Mouse (Mus musculus) forebrain, embryonic 16.5 days (tissue): ENCODE measurements around the gene Cfp. TPM values are rescaled to one million over a fixed set of nuclear protein-coding genes. Genes with fewer than 3 reads are reported as not detected.

ENCODE experiments used
- ATAC-seq: fragments of 200-750 bp; cut with Nextera tagmentation; 2 replicates; pipeline ENCODE4 v1.8.0; 2017; ENCODE audit warnings: mild to moderate bottlenecking, moderate library complexity
- H3K27ac ChIP-seq: fragments of 300-500 bp; sonication (generic); 2 replicates; pipeline ENCODE4 v1.5.1; 2014; ENCODE audit warnings: low read length, control low read depth
- H3K27me3 ChIP-seq: fragments of 300-500 bp; sonication (generic); replicated peaks from 2 replicates; pipeline ENCODE4 v1.6.1; 2014; ENCODE audit warnings: low read length; ENCODE audit not compliant: control insufficient read depth, insufficient read depth
- H3K36me3 ChIP-seq: fragments of 300-500 bp; sonication (generic); 2 replicates; pipeline ENCODE4 v1.6.1; 2014; ENCODE audit not compliant: control insufficient read depth, insufficient read depth
- H3K4me1 ChIP-seq: fragments of 300-500 bp; sonication (generic); replicated peaks from 2 replicates; pipeline ENCODE4 v1.6.1; 2014; ENCODE audit warnings: low read length; ENCODE audit not compliant: control insufficient read depth, insufficient read depth
- H3K4me2 ChIP-seq: fragments of 300-500 bp; sonication (generic); 2 replicates; pipeline ENCODE4 v1.6.1; 2014; ENCODE audit warnings: mild to moderate bottlenecking, low read length, control low read depth
- H3K4me3 ChIP-seq: fragments of 300-500 bp; sonication (generic); replicated peaks from 2 replicates; pipeline ENCODE4 v1.5.1; 2014; ENCODE audit warnings: mild to moderate bottlenecking, low read length, control low read depth
- H3K9ac ChIP-seq: fragments of 300-500 bp; sonication (generic); replicated peaks from 2 replicates; pipeline ENCODE4 v1.6.1; 2014; ENCODE audit warnings: low read depth, low read length, control low read depth
- H3K9me3 ChIP-seq: fragments of 300-500 bp; sonication (generic); 2 replicates; pipeline ENCODE4 v1.6.1; 2016; ENCODE audit warnings: low read length; ENCODE audit not compliant: control insufficient read depth
- WGBS: fragments of 180-500 bp; shearing (Covaris S2); extraction: QIAGEN DNeasy Blood & Tissue Kit; methylation state at CpG from one replicate; pipeline ENCODE4 v1.1.7; 2014; 5-methylcytosine and 5-hydroxymethylcytosine counted together
- polyA plus RNA-seq: library from polyadenylated mRNA; unstranded; fragments of >200 nt; fragmentation: Nextera tagmentation; extraction: Ambion mirVana; gene quantifications from 2 replicates; pipeline ENCODE4 v1.2.1, GENCODE M21; 2015

Gene Cfp
- 4.4 and 6.4 TPM in 2 replicates for polyA plus RNA-seq

DNA sequence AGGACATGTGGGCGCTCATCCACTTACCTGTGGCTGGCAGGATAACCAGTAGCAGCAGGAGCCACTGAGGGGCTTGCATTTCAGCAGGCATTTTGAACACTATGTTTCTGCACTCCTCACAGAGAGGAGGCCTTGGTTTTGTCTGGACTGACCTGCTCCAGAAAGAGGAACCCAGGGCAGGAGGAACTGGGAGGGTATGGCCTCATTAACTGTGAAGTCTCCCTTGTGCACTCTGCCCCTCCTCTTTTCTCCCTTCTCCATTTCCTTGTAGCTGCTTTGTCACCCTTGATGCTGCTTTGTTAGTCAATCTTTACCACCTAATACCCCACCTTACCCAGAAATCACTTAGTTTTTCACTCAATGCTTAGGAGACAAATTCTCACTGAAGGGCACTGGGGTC, at the start of gene Cfp:
Cfp (minus strand) TSS at position 192 of the 400 bp plus-strand sequence.
- WGBS: 91% methylated on average over 1 of the region's 1 CpGs
- no peak for ATAC-seq
- H3K4me2 ChIP-seq: no peak within 1 kb of the TSS
- no peak within 1 kb of the TSS for H3K27ac ChIP-seq
- no peaks in the 10 kb centered on the region for H3K4me1 ChIP-seq
- 0 out of 2 replicates have a peak, but pooled peaks cover 9% of the 10 kb centered on the region for H3K36me3 ChIP-seq
- no peak within 1 kb of the TSS for H3K9ac ChIP-seq
- H3K27me3 ChIP-seq: no peaks in the 10 kb centered on the region
- no peaks in the 10 kb centered on the region for H3K9me3 ChIP-seq
- H3K4me3 ChIP-seq: no peak within 1 kb of the TSS

- Histone ChIP-seq H3K36me3 (no peaks in the 10 kb centered on the region), H3K4me3 (no peak overlapping the region), H3K27me3 (no peaks in the 10 kb centered on the region), H3K4me1 (no peaks in the 10 kb centered on the region), H3K4me2 (no peak overlapping the region), H3K27ac (no peak overlapping the region), H3K9ac (no peak overlapping the region), H3K9me3 (no peaks in the 10 kb centered on the region)
- WGBS: 57% methylated on average over 1 of the region's 1 CpGs
- no peak for ATAC-seq
Observed at GRCm38 (mm10) chrX:20980901-20981300, 49.5 kb upstream of the Cfp start.

GRCm38 (mm10) chrX:20961477-20962378, 30.4 kb upstream of the Cfp start, which contains the start of gene Uxt:
TSS of gene Uxt (minus strand) at chrX:20962017.
- Histone ChIP-seq H3K36me3 (no peaks in the 10 kb centered on the region), H3K4me1 (0 out of 2 replicates have a peak, but pooled peaks cover 3% of the 10 kb centered on the region), H3K4me2 (peak within 1 kb of the TSS; percentile 47), H3K27ac (peak within 1 kb of the TSS; percentile 69), H3K9ac (peak within 1 kb of the TSS; percentile 55), H3K27me3 (no peaks in the 10 kb centered on the region), H3K4me3 (peak within 1 kb of the TSS; percentile 56), H3K9me3 (no peaks in the 10 kb centered on the region)
- 25% methylated on average over 57 of the region's 57 CpGs for WGBS
- ATAC-seq: peak; percentile 98

GRCm38 (mm10) chrX:20950191-20950880, 19.0 kb upstream of the Cfp start, which contains the start of gene Elk1:
TSS of gene Elk1 (minus strand) at chrX:20950608.
- peak within 1 kb of the TSS; percentile 74 for H3K9ac ChIP-seq
- peak within 1 kb of the TSS; percentile 61 for H3K4me3 ChIP-seq
- no peaks in the 10 kb centered on the region for H3K36me3 ChIP-seq
- H3K9me3 ChIP-seq: no peaks in the 10 kb centered on the region
- WGBS: 13% methylated on average over 12 of the region's 30 CpGs
- H3K27ac ChIP-seq: peak within 1 kb of the TSS; percentile 65
- ATAC-seq: peak; percentile 97
- H3K27me3 ChIP-seq: no peaks in the 10 kb centered on the region
- peak within 1 kb of the TSS; percentile 58 for H3K4me2 ChIP-seq
- peaks cover 5% of the 10 kb centered on the region for H3K4me1 ChIP-seq

DNA sequence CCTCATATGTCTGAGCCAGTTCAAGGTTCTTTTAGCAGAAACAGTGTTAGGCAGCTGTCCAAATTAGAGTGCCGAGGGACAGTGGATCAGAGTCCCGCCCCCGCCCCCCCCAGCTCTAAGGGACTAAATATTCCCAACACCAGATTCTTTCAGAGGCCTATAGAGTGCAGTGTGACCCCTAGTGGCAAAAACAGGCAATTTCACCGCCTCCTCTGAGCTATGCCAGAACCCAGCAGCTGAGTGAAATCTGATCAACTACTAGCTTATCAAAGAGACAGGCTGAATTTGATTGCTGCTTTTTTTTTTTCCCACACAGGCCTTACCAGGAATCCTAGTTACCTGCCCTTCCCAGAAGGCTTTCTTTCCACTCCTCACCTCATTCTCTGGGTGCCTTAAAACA, 14.7 kb upstream of the Cfp start:
- H3K27ac ChIP-seq: no peak overlapping the region
- peaks cover 5% of the 10 kb centered on the region for H3K4me1 ChIP-seq
- H3K9me3 ChIP-seq: no peaks in the 10 kb centered on the region
- WGBS: 14% methylated on average over 4 of the region's 4 CpGs
- no peak overlapping the region for H3K4me2 ChIP-seq
- H3K4me3 ChIP-seq: no peak overlapping the region
- H3K36me3 ChIP-seq: no peaks in the 10 kb centered on the region
- H3K27me3 ChIP-seq: no peaks in the 10 kb centered on the region
- no peak overlapping the region for H3K9ac ChIP-seq
- no peak for ATAC-seq

DNA sequence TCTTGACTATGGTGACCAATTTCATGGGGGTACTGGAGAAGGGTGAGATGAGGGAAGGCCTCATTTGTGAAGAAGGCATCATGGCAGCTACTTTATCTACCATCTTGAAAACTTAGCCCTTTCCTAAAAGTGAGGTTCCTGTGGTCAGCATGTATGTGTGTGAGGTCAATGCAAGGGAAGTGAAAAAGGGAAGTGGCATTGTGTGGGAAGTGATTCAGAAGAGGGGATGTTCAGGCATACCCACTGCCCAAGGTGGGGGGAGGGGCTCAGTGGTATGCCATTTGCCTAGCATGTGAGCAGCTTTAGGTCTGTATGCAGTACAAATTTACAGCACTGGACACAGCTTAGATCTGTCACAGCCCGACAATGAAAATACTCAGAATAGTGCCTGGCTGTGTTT, 608 bp upstream of the Cfp start:
- H3K4me2 ChIP-seq: no peak overlapping the region
- no peaks in the 10 kb centered on the region for H3K4me1 ChIP-seq
- H3K4me3 ChIP-seq: no peak overlapping the region
- no peaks in the 10 kb centered on the region for H3K9me3 ChIP-seq
- no peak for ATAC-seq
- WGBS: 83% methylated on average over 1 of the region's 1 CpGs
- no peaks in the 10 kb centered on the region for H3K27me3 ChIP-seq
- H3K9ac ChIP-seq: no peak overlapping the region
- H3K36me3 ChIP-seq: 0 out of 2 replicates have a peak, but pooled peaks cover 9% of the 10 kb centered on the region
- H3K27ac ChIP-seq: no peak overlapping the region

DNA sequence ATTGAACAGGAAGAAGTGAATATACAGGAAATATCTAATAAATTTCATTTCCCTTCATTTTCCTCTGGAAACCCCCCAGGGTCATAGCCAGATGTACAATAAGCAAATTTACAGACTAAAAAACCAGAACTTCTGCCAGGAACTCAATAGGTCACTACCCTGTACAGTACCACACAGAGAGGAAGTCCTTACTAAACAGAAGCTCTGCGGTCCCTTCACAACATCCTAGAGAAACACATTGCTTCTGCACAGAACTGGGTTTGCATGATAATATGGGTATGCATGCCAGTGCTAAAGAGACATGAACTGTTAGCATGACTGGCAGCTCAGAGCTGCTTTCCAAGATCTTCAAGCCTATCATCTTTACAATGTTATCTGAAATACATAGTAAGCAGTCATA, 1.5 kb downstream of the Cfp start:
- WGBS: 79% methylated on average over 1 of the region's 1 CpGs
- Histone ChIP-seq H3K36me3 (0 out of 2 replicates have a peak, but pooled peaks cover 4% of the 10 kb centered on the region), H3K9me3 (no peaks in the 10 kb centered on the region), H3K27ac (no peak overlapping the region), H3K27me3 (no peaks in the 10 kb centered on the region), H3K4me1 (no peaks in the 10 kb centered on the region), H3K9ac (no peak overlapping the region), H3K4me2 (no peak overlapping the region), H3K4me3 (no peak overlapping the region)
- no peak for ATAC-seq

DNA sequence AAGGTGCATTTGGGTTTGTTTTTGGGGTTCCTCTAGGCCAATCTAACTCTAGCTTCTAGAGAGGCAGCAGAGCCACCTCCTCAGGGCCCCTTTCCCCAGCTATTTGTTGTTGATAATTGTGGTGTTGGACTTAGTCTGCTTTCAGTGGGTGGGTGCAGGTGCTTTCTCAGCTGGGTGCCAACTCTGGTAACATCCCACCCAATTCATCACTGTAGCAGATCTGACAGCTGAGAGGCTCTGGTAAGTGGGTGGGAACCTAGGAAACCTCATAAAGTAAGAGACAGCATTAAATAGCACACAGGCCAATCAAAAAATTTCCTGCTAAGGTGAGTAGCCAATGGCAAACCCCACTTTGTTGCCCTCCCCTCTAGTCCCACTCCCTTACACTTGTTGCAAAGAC, 6.4 kb downstream of the Cfp start:
- H3K27me3 ChIP-seq: no peaks in the 10 kb centered on the region
- no peaks in the 10 kb centered on the region for H3K9me3 ChIP-seq
- no peak overlapping the region for H3K27ac ChIP-seq
- no peak overlapping the region for H3K9ac ChIP-seq
- no peak overlapping the region for H3K4me2 ChIP-seq
- H3K4me1 ChIP-seq: no peaks in the 10 kb centered on the region
- 0 out of 2 replicates have a peak, but pooled peaks cover 4% of the 10 kb centered on the region for H3K36me3 ChIP-seq
- H3K4me3 ChIP-seq: no peak overlapping the region
- no peak for ATAC-seq

DNA sequence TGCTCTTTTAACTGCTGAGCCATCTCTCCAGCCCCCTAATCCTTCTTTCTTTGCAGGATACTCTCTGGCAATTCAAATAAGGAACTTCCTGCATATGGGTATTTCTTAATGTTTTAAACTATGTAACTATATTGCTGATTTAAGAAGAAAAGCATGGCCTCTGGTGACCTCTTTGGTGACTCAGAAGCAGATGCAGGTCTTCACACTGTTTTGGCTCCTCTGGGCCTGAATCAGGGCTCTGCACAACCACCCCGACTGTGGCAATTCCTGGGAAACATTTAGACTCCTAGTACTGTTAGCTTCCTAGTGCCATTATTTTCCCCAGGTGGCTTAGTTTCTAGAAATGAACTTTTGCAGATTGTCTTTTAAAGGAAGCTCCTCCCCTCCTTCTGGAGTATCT, 7.8 kb downstream of the Cfp start:
- peaks cover 9% of the 10 kb centered on the region; the same call in 1 of the 2 replicates for H3K4me1 ChIP-seq
- no peaks in the 10 kb centered on the region for H3K36me3 ChIP-seq
- H3K27ac ChIP-seq: no peak overlapping the region
- no peak overlapping the region for H3K4me2 ChIP-seq
- H3K4me3 ChIP-seq: no peak overlapping the region
- 79% methylated on average over 1 of the region's 1 CpGs for WGBS
- no peak for ATAC-seq
- H3K9me3 ChIP-seq: no peaks in the 10 kb centered on the region
- H3K9ac ChIP-seq: no peak overlapping the region
- H3K27me3 ChIP-seq: no peaks in the 10 kb centered on the region
